Mouse (Mus musculus): ENCODE measurements around the gene Il6st. TPM values are rescaled to one million over a fixed set of nuclear protein-coding genes. Genes with fewer than 3 reads are reported as not detected.

The Il6st gene
- total RNA-seq (2023; ENCODE audit: inconsistent age), result 26.7 to 36.8 TPM (median 31.6 TPM) in 4 replicates

DNA sequence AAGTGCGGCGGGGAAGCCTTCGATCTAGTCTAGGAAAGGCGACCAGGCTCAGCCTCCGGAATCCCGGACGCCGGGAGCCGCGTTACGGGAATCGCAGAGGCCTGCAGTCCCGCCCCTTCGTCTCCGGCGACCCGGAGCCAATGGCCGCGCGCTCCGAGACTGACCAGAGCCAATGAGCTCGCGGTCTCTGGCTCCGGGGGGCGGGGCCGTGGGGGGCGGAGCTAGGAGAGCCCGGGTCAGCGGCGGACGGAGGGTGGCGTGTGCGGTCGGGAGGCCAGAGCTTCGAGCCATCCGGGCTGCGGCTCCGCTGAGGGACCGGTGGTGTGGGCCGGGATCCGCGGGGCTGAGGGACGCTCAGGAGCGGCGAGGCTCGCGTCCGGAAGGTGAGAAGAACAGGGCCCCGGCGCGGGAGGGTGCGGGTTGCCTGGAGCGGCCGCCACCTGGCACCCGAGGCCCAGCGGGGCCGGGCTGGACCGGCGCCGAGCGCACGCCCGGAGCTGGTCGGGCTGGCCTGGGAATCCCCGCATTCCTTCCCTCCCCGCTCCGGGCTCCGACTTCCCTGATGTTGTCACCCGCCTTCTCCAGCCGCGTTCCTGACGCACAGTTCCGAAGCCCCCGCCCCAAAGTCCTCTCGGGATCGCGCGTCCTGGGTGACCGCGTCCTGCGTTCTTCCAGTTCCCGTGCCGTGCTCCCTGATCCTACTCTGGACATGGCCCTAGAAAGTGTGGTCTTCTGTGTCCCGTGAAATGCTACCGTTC, at the start of gene Il6st:
Gene Il6st (plus strand): TSS at position 203 of the 758 bp plus-strand sequence.

Other genes starting within 250 kb of the Il6st start
- 1.4 to 3.1 TPM (median 2.2 TPM) in 4 replicates for gene Ankrd55, start 175.6 kb upstream of the Il6st start, total RNA-seq (2023; ENCODE audit: inconsistent age)
- not detected in 4 replicates for gene Il31ra, start 130.3 kb downstream of the Il6st start, total RNA-seq (2023; ENCODE audit: inconsistent age)
- gene Ddx4, start 188.4 kb downstream of the Il6st start, total RNA-seq (2023; ENCODE audit: inconsistent age), result 0.36 TPM in 1 of 4 replicates, not detected in the others
- gene Slc38a9, start 196.7 kb downstream of the Il6st start, total RNA-seq (2023; ENCODE audit: inconsistent age), result 58.9 to 71.2 TPM (median 64.7 TPM) in 4 replicates

Data from B cell, adult (primary cell).